Mouse (Mus musculus) testis, adult 2 months (tissue): ENCODE measurements around the gene Serpinf1. TPM values are rescaled to one million over a fixed set of nuclear protein-coding genes. Genes with fewer than 3 reads are reported as not detected.

Experiments used
- H3K27ac ChIP-seq: fragments of 200-500 bp; 2 replicates; pipeline ENCODE4 v1.5.1; 2012; ENCODE audit warnings: low read depth, low read length; ENCODE audit not compliant: control insufficient read depth, insufficient read depth
- H3K27me3 ChIP-seq: fragments of 200-500 bp; 2 replicates; pipeline ENCODE4 v1.6.1; 2012; ENCODE audit warnings: mild to moderate bottlenecking, low read length, moderate library complexity; ENCODE audit not compliant: control insufficient read depth, insufficient read depth
- H3K36me3 ChIP-seq: fragments of 200-500 bp; 2 replicates; pipeline ENCODE4 v1.6.1; 2012; ENCODE audit warnings: mild to moderate bottlenecking, low read length; ENCODE audit not compliant: control insufficient read depth, insufficient read depth
- H3K4me1 ChIP-seq: fragments of 200-500 bp; 2 replicates; pipeline ENCODE4 v1.6.1; 2012; ENCODE audit warnings: low read length; ENCODE audit not compliant: control insufficient read depth, insufficient read depth
- H3K4me3 ChIP-seq: fragments of 200-500 bp; 2 replicates; pipeline ENCODE4 v1.5.1; 2012; ENCODE audit warnings: low read depth, mild to moderate bottlenecking, low read length, moderate library complexity, mixed read lengths; ENCODE audit not compliant: control insufficient read depth
- CTCF ChIP-seq: fragments of 200-500 bp; IDR thresholded peaks from 2 replicates; pipeline ENCODE4 v1.5.1; 2012; ENCODE audit warnings: low read depth, mild to moderate bottlenecking, inconsistent platforms, low read length, moderate library complexity; ENCODE audit not compliant: control insufficient read depth, insufficient read depth, insufficient replicate concordance
- POLR2A ChIP-seq: fragments of 200-500 bp; IDR thresholded peaks from 2 replicates; pipeline ENCODE4 v1.6.1; 2012; ENCODE audit warnings: low read depth, mild to moderate bottlenecking, inconsistent platforms, low read length, moderate library complexity; ENCODE audit not compliant: control insufficient read depth
- polyA plus RNA-seq: library from polyadenylated mRNA; depleted of rRNA; stranded (reverse); fragments of >200 nt; gene quantifications from 2 replicates; pipeline ENCODE4 v1.2.3, GENCODE M21; 2012

Serpinf1 gene
- polyA plus RNA-seq, 1 experiment: 13.3 TPM

DNA sequence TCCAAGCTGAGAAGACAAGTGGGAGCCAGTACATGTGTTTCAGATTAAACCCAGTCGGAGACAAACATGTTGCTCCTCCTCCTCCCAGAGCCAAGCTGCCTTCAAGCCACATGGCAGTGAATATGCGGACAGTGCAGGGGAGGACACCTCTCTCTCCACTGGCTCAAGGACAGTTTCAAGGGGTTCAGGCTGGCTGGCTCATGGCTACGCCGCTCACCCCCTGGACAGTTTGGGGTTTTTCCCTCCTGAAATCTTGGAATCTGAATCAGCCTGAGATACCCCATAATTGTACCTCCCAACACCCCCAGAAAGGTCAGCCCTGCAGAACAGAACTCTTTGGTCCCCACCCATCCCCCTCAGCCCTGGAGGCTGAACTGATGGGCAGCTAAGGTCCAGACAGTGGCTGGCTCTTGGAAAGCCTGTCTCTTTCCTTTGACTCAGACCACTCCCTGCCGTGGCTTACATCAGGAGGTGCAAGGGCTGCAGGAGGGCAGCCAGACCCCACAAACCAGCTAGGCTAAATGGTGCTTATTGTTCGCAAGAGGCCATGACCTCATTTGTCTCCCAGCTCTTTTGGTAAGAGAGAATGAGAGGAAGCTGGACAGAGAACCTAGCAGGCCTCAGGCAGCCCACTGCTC, 1.0 kb downstream of the Serpinf1 start:
- TF ChIP-seq POLR2A (no peak), CTCF (no peak)
- no peak overlapping the region; the same call in 1 of the 2 replicates for H3K4me3 ChIP-seq
- H3K36me3 ChIP-seq: no peaks in the 10 kb centered on the region
- no peak overlapping the region for H3K27ac ChIP-seq
- no peaks in the 10 kb centered on the region for H3K27me3 ChIP-seq
- H3K4me1 ChIP-seq: no peaks in the 10 kb centered on the region

DNA sequence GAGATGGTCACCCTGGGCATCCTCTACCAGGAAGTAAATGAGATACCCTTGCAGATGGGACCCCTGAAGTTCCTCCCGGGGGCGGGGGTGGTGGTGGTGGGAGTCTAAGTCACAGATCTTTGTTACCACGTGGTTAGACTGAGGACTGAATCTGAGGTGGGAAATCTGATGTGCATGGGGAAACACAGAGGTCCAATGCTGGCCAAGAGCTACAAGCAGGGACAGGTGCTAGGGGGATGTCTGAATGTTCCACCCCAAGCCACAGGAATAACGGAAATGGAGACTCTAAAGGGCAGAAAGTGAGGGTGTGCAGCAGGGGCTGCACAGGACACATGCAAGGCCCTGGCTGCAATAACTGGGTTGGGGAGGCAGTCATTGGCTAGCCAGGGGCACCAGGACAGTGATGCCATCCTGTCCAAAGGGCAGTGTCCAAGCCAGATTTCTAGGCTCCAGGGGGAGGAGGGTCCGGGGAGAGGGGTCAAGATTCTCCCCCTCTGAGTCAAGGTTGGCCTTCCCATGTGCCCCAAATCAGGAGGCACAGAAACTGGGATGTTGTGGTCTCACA, 1.6 kb downstream of the Serpinf1 start:
- Histone ChIP-seq H3K4me3 (no peak overlapping the region), H3K4me1 (no peaks in the 10 kb centered on the region), H3K27me3 (no peaks in the 10 kb centered on the region), H3K36me3 (no peaks in the 10 kb centered on the region), H3K27ac (no peak overlapping the region)
- TF ChIP-seq POLR2A (no peak), CTCF (no peak)

DNA sequence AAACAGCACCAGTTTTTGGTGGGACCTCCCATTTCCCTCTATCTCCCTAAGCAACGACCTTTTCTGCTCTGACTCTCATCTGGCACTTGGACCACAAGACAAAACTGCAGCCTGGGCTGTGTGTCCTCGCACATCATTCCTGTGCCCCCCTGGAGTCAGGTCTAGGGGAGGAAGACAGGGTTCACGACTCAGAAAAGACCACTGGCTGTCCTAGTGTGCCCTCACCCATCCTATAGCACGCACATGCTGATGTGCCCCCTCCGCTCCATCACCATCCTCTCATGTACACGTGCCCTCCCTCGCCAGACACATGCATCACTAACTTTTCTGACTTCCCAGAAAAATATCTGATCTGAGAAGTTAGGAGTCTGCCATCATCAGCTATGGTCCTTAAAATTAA, 2.5 kb downstream of the Serpinf1 start:
- no peaks in the 10 kb centered on the region for H3K27me3 ChIP-seq
- H3K27ac ChIP-seq: no peak overlapping the region
- no peak overlapping the region for H3K4me3 ChIP-seq
- no peaks in the 10 kb centered on the region for H3K4me1 ChIP-seq
- H3K36me3 ChIP-seq: no peaks in the 10 kb centered on the region
- TF ChIP-seq CTCF (no peak), POLR2A (no peak)

DNA sequence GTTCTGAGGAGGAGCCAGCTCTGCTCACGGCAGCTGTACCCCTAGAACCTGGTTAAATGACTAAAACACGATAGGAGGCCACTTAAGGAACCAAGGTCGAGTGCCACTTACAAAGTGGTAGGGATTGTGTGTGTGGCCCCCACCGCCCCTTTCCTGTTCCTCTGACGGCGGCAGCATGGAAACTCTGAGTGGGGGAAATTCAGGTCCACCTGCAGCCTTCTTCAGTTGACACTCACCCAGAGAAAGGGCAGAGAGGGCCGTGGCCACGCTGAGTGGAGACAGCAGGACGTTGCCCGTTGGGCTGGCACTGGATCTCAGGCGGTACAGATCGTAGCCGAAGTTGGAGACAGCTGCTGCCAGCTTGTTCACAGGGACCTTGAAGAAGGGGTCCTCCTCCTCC, 6.5 kb downstream of the Serpinf1 start:
- Histone ChIP-seq H3K27me3 (no peaks in the 10 kb centered on the region), H3K36me3 (no peaks in the 10 kb centered on the region), H3K4me1 (no peaks in the 10 kb centered on the region), H3K27ac (no peak overlapping the region), H3K4me3 (no peak overlapping the region)
- TF ChIP-seq CTCF (no peak), POLR2A (no peak)

GRCm38 (mm10) chr11:75415096-75415495, 7.4 kb downstream of the Serpinf1 start:
- H3K27ac ChIP-seq: no peak overlapping the region
- no peaks in the 10 kb centered on the region for H3K27me3 ChIP-seq
- TF ChIP-seq POLR2A: no peak
- no peak for TF ChIP-seq CTCF

DNA sequence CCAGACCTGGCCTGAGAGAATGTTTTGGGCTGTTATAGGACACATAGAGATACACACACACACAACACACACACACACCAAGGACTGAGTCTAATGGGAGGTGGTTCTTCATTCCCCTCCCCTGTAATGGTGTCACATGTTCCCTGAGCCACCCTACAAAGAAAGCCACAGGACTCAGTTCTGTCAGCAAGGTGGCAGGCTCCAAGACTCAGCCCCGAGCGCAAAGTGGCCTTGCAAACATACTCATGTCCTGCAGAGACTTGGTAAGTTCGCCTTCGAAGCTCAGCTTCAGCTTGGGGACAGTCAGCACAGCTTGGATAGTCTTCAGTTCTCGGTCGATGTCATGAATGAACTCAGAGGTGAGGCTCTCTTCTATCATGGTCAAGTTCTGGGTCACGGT, 11.9 kb downstream of the Serpinf1 start:
- H3K27me3 ChIP-seq: no peaks in the 10 kb centered on the region
- H3K4me1 ChIP-seq: no peaks in the 10 kb centered on the region
- H3K27ac ChIP-seq: no peak overlapping the region
- TF ChIP-seq CTCF (no peak), POLR2A (no peak)
- no peaks in the 10 kb centered on the region for H3K36me3 ChIP-seq
- H3K4me3 ChIP-seq: no peak overlapping the region

More at GRCm38 (mm10) chr11:75415096-75415495, 7.4 kb downstream of the Serpinf1 start:
- Histone ChIP-seq H3K36me3 (no peaks in the 10 kb centered on the region), H3K4me1 (no peaks in the 10 kb centered on the region), H3K4me3 (no peak overlapping the region)

GRCm38 (mm10) chr11:75409679-75410575, 12.6 kb downstream of the Serpinf1 start:
- Histone ChIP-seq H3K36me3 (no peaks in the 10 kb centered on the region), H3K4me1 (no peaks in the 10 kb centered on the region), H3K27me3 (no peaks in the 10 kb centered on the region), H3K27ac (no peak overlapping the region), H3K4me3 (no peak overlapping the region)
- no peak for TF ChIP-seq CTCF
- no peak for TF ChIP-seq POLR2A
